Mouse (Mus musculus): Measurements from ENCODE around the gene Iqce.
"Not testable (repeated sequence)": the region's sequence is repeated elsewhere in the genome, so short reads cannot be mapped to it uniquely, and the experiment has no call there.

The Iqce gene

DNA sequence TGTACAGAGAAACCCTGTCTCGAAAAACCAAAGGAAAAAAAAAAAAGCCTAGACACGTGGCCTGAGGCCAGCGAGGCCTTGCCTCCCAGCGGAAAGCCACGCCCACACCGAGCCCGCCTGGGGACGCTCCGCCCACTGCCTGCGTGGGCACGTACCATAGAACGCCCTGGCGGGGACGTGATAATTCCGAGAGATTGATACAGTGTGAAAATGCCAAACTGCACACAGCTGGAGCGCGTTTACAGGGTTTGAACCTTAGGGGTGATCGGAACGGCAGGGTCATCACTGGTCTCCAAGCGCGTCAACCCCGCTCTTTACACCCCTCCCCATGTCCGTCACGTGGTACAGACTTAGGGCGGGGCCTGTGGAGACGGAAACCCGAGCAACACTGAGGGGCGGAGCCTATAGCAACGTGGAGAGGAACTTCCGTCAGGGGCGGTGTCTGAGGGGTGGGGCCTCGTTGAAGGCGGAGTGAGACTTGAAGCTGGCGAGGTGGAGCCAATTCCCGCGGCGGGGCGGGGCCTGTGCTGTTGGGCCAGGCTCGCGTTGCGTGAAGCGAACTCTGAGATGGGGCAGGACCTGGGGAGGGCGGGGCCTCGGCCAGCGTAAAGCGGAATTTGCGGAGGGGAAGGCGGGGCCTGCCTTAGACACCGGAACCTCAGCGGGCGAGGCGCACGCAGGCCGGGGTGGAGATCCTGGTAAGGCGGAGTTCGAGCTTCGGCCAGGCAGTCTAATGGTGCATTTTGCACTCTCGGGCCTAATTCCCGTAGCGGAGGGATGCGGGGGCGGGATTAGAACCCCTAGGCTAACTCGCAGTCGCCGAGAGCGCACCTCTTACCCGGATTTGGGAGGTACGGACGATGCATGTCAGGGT, 2.4 kb upstream of the Iqce start, which contains the start of gene Brat1:
TSS of gene Brat1 (plus strand) at position 634 of the 874 bp plus-strand sequence.
- DNase-seq = peak; percentile 100

DNA sequence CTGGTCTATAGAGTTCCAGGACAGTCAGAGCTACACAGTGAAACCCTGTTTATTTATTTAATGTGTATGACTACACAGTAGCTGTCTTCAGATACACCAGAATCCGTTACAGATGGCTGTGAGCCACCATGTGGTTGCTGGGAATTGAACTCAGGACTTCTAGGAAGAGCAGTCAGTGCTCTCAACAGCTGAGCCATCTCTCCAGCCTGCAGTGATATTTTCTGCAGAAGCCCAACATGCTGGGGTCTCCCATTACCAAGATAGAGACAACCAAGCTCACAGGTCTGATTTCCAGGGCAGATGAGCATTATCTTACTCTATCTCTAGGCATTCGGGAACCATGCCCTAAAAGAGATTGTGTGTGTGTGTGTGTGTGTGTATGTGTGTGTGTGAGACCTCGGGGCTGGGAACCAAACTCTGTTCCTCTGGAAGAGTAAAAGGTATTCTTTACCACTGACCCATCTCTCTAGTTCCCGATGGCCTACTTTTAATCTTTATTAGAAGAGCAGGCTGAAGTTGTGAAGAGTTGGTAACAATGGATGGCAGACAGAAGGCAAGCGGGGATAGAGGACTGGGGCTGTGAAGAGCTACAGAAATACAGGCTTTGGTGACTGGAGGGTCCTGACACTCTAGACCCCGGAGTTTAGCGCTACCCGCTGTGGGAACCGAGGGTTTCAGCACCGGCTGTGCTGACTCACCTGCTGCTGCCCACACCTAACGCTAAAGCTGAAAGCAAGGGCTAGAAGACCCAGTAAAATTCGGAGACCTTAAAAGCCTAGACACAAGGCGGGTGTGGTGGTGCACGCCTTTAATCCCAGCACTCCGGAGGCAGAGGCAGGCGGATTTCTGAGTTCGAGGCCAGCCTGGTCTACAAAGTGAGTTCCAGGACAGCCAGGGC, 1.6 kb upstream of the Iqce start:
- DNase-seq = no peak

DNA sequence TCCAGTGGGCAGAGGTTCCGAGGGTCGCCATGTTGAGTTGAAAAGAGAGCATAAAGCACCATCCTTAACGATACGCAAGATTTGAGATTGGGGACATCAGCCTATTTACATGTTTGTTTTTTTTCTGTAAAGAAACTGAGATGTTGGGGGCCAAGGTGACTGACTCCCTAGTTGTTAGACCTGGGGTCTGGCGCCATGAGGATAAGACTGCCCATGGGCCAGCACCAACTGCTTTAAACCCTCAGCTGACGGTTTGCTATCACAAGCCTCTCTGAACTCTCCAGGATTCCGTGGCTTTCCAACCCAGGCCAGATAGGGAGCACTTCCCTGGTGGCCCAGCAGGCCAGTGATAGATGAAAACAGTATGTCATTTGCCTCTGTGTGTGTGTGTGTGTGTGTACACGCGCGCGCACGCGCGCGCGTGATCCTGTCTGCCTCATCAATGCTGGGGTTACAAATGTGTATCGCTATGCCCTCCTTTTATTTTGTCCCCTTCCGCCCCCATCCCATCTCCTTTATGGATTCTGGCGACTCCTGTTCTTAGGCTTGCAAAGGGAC, 519 bp upstream of the Iqce start:
- no peak for DNase-seq

DNA sequence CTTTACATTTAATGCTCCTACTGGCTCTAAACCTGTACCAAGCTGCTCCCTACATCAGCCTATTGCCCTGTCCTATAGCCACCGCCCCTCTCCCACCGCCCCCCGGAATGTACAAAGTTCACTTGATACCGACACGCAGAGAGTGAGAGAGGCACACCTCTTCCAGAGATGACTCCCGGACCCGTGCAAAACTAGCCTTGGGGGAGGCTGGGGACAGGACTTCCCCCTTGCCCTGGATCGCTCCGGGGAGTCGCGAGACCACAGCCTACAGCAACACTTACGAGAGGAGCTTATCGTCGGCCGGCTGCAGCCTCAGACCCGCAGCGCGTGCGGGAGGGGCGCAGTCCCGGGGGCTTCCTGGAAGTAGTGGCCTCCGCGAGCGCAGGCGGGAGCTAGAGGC, 517 bp downstream of the Iqce start:
- no peak for DNase-seq

DNA sequence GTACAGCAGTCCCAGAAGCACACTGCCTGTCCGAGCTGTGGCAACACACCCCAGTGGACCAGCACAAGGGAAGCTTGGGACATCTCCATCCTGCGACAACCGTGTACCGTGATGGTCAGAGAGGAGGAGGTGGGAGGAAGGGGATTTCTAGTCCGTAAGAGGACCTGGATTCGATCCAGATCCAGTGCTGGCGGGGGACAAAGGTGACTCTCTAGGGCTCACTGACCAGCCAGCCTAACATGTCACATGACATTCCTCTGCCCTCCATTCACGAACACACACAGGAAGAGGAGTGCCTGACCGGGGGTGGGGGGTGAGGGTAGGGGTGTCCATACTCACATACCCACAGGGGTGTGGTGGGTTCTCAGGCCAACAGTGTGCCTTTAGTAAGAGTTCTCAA, 2.4 kb downstream of the Iqce start:
- no peak for DNase-seq

DNA sequence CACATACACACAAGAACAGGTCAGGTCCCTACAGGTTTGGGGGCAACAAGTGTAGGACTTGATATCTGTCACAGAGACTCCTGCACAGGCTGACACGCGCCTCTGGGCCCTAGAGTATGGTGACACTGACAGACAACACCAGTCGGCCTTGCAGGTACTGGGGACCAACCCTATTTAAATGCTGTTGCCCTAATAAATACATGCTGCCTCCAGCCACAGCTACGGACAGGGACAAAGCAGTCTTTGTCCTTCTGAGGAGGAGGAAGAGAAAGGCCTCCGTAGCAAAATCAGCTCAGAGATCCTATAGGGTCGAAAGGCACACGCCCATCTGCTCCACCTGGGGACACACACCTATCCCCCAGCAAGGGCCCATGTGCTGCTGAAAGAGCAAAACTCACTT, 6.2 kb downstream of the Iqce start:
- no peak for DNase-seq

DNA sequence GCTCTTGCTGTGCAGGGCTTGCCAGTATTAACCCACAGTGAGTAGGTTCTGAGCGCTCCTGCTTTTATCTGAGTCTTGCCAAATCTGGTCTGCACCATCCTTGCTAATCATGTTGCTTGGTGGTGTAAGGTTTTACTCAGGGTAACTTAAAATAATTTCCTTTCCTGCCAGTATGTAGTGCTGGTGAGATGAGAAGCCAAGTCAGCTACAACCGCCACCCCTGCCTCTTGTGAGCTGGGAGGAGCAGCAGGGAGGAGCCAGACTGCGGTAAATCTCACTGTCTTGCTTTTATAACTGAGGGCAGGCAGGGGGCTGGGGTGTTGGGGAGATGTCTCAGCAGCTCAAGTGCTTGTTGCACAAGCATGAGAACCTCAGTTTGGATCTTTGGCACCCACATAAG, 13.7 kb downstream of the Iqce start:
- peak; percentile 35 for DNase-seq

DNA sequence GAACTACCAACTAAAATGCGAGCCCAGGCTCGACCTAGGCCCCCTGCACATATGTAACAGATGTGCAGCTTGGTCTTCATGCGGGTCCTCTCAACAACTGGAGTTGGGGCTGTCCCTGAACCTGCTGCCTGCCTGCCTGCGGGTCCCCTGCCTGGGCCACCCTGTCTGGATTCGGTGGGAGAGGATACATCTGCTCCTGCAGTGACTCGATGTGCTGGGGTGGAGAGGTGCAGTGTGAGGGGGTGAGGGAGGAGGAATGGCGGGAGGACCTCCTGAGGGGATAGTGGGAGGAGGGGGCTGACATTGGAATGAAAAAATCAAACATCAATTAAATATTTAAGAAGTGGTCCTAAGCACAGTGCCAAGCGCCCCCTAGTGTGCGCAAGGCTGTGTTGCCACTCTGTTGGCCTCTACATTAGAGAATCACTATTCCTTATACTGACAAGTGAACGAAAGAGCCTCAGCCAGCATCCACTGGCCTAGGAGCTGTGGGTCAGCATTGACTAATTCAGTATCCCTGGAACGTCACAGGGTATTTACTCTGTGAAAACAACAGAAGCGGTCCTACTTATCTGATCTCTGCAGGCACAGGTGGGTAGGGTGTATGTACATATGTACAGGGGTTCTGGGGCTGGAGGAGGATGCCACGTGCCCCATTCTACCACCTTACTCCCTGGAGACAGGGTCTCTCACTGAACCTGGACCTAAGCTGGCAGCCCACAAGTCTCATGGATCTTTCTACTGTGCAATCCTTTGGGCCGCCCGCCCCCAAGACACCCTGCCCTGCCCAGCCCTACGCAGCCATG, 17.6 kb downstream of the Iqce start:
- DNase-seq = peak; percentile 64

DNA sequence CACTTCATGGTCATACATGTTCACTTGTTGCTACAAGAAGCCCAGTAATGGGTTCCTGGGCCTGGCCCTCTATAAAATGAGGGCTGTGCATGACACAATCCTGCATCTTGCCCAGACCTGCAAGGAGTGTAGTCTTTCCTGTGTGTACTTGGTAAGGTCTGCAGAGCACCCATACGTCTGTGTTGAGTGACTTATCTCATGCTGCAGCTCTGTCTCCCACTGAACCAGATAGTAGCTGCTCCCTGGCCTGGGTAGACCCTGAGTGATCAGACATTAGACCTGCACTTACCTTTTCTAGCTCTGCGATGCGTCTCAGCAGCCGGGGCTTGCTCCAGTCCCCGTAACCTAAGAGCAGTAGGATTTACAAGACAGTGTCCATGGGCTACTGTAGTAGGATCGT, 20.1 kb downstream of the Iqce start:
- DNase-seq = no peak

DNA sequence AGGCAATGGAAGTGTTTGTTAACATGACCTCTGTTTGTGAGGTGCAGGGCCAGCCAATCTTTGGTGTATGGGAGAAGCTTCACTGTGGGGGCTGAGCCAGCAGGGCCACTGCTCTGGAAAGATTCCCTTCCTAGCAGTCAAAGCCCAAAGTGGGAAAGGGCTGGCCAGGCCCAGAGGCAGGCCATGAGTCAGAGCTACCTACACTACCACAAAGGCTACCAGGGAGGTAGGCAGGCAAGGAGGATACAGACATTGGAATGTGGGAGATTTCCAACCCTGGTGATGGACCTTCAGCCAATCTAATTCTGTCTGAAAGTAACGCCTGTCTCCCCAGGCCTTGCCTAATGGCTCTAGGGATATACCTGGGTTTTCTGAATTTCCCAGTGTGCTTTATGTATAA, 21.2 kb downstream of the Iqce start:
- DNase-seq = no peak

DNA sequence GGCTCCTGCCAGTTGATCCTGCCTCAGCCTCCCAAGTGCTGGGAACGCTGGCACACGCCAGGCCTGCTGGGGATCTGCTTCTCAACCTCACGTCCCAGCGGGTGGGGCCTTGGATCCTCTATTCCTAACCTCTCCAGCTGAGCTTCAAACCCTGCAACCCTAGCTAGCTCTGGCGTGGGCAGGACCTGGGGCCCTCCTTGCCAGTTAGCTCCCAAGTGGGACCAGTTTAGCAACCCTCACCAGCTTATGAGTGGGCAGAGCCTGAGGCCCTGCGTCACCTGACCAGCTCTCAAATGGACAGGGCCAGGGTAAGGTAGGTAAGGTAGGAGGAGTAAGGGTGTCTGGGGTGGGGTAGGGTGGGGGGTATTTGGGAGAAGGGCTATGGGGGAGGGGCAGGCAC, 22.1 kb downstream of the Iqce start:
- no peak for DNase-seq

DNA sequence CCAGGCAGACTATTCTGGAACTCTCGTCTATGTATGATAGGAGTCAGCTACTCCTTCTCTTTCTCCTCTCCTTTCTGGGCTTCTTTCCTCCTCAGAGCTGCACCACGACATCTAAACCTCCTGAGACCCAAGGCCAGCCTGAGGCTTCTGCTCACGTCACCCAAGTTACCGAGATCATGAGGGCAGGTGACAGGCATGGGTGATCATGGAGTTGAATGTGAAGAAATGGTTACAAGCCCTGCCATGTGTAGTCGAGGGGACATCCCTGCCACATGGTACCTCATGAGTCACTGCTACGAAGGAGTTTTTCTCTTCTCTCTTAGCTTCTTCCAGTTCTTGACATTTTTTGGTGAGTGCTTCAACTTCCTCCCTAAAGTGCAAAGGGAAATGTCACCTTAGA, 25.0 kb downstream of the Iqce start:
- no peak for DNase-seq

DNA sequence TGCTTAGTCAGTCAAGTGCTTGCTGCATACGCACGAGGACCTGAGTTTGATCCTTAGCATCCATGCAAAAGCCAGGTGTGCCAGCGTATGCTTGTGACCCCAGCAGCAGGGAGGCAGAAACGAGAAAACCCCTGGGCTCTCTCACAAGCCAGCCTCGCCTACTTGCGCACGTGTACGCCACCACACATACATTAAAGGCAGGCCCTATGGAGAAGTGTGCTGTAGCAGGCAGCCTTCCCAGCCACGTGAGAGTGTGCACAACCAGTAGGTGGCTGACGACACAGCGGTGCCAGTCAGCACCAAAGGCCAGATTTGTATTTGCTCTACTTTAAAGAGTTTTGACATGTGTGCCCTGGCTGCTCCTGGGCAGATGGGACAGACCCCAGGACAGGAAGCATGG, 26.5 kb downstream of the Iqce start:
- DNase-seq = no peak

DNA sequence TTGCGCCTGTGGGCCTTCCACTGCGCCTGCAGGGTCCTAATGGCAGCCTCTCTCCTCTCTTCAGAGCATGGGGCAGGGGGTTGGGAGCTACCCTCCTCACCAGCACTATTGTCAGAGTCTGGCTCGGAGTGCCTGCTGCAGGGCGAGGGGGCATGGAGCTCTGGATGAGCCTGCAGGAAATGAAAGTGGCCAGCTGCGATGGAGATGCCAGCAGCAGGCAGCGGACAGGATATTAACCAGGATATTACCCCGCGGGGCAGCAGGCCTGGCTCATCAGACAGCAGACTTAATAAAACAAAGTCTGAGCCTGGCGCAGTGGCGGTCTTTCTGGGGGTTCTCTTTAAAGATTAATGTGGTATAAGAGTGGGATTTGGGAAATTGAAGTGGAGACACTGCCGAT, 27.1 kb downstream of the Iqce start:
- DNase-seq = peak; percentile 10

DNA sequence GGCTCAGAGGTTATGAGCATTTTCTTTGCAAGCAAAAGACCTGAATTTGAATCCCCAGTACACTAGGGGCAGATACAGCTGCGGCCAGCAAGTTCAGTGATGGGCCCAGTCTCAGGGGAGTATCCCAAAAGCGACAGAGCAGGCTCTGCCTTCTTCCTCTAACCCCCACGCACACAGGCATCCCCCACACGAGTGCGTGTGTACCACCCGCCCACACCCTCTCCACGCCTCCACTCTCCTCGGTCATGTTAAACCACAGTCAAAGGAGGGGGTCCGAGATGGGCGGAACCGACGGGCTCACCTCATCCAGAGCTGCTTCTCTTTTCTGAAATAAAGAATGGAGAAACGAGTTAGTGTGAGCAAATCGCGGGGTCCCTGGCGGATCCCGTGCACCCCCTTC, 28.1 kb downstream of the Iqce start:
- DNase-seq = no peak

DNA sequence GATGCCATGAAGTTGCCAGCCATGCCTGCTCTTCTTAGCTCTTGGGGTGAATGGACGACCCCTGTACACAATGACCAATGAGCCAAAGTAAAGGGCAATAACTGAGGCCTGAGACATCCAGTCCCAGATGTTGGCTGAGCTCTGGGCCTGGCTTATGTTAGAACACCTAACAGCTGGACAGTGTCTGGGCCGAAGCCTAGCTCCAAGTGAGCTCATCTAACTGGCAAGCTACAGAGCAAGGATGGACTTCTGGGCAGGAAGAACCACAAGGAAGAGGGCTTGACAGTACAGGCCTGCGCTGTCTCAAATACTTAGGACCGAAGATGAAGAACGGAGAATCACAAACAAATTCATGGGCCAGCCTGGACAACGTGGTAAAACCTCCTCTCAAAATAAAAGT, 29.6 kb downstream of the Iqce start:
- not testable (repeated sequence) for DNase-seq

DNA sequence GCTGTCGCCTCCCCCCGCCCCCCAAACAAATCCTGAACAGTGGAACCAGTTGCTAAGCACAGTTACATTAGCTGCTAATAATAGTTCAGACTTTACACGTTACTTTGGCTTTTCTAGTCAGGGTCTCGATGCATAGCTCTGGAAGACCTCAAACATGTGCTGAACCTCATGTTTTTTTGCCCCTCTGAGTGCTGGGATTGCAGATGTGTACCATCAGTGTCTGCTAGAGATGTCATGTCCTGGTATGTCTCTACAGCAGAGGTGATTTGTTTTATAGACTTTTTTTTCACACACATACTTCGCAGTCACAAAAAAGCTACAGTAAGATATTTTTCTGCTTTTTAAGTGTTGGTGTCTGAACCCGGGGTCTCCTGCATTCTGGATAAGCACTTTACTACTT, 30.1 kb downstream of the Iqce start:
- DNase-seq = no peak

DNA sequence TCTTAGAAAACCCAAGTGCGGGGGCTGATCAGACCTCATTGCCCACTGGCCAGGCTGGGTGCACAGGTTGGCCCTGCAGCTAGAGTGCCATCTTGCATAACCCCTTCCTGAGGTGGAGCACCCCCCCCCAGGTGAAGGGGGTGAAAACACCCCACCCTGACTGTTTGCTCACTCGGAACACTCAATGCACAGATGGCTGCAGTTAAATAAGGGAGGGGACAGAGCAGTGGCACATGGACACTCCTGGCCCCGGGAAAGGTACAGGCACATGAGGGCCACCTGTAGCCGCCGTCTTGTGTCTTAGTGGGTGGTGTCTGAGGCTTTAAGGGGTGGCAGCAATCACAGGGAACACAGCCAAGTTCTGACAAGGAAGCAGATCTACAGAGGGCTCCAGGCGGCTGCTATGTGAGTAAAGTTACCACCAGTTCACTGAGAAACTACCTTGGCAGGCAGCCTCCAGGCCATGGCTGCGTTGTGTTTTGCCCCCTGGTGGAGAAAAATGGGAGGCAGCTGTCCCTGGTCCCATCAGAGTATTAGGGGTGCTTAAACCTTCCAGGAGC, 38.5 kb downstream of the Iqce start:
- peak; percentile 89 for DNase-seq

DNA sequence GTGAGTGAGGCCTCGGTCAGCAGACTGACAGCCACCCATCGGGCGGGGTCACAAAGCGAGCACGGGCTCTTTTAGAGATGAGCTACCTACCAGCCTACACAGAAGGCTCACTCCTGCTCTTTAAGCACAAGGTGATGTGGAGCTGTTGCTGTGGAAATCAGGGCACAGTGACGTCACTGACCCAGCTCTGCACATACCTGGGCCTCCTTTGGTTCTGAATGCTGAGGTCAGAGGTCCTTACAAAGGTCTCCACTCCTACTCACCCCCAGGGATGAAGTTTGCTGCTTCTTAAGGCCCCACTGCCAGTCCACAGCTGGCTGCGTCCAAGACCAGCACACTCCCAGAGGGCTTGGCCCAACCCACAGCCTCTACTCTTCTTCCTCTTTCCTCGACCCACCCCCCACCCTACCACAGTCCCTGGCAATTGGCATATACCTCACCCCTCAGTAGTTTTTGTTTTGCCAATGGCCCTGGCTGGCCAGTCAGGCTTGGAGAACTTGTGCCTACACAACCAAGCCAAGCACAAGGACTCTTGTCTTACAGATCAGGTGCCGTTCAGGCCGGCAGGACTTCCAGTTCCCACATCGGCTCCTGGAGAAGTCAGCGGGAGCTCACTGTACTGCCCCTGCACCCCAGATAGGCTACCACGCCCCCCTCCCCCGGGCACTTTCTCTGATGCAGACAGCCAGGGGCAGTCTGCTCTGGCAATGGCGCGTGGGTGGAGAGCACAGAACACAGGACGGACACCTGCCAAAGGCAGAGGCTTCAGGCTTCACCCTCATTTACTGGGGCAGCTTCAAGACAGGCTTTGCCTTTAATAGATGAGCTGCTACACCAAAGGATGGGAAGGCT, 39.2 kb downstream of the Iqce start:
- peak; percentile 17 for DNase-seq

DNA sequence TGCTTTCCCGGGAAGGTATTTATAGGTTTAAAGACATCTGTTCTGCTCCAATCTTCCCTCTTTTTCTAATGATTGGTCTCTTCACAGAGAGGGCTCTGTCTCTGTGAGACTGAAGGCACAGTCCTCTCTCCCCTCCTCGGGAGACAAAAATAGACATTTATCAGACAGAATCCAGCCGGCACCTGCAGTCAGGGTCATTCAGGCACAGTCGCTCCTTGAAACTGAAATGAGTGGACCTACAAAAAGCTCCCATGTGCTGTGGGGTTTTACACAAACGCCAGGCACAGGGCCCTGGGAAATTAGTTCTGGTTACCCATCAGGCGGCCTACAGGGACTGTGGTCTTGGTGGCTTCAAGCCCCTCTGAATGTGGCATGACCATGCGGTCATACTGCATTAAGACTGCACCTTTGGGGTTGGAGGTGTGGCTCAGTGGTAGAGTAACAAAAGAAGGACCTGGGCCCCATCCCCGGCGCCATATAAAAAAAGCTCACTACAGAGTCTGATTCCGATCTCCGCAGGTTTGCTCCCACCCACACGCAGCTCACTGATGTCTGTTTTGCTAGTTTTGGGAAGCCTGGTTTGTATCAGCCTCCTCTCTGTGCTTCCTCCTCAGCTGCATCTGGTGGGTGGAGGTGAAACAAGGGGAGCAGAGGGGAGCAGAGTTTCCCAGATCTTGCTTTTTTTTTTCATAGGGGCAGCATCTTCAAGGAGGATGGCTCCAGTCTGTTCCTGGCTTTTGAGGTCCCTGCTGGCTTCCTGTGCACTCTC, 40.1 kb downstream of the Iqce start:
- no peak for DNase-seq

DNA sequence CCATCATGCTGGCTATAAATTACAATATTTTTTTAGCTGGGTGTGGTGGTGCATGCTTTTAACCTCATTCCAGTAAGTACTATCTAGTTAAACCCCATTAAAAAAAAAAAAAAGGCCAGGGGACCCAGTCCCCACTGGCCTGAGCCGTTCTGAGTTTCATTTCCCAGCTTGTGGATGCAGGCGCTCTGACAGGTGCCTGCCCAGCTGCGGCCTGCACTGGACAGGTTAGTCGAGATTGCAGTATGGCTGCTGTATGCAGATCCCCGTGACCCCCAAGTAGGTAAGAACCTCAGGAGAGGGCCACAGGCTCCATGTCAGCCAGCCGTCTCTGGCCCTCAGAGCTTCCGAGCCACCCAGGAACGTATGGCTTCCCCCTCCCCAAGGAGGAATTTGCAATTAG, 40.8 kb downstream of the Iqce start:
- DNase-seq = no peak

Data from lung, postnatal 36 days (tissue).